In genomic region chr15:101210228-101210627, GRCm38 (mm10) we compare ENCODE assay signal across 9 mouse cellular contexts. TPM values are rescaled to one million over a fixed set of nuclear protein-coding genes. Genes with fewer than 3 reads are reported as not detected.
A peak's percentile ranks its signal among the peaks of the same experiment; 100 is the strongest.
DNase-seq lines count a peak whose midpoint lies in the region; ATAC-seq lines count a peak whose summit lies in the region.
"Had no signal": no experiment of that assay in that cellular context is flagged by ENCODE, and none has a peak within 500 bp of the region (broad histone marks: within the 10 kb centered on the region; RNA-seq: fewer than 3 reads in every experiment).

No protein-coding gene starts in this region.

- no peak overlapping the region for H3K4me3 ChIP-seq in hindbrain, embryonic 11.5 days (ENCODE audit: low read depth, low read length)
- H3K4me3 ChIP-seq in hindbrain, embryonic 13.5 days = no peak overlapping the region
- no peak overlapping the region for H3K4me3 ChIP-seq in embryonic facial prominence, embryonic 10.5 days
- H3K4me3 ChIP-seq: embryonic facial prominence, embryonic 12.5 days had no signal

- ATAC-seq in hindbrain, embryonic 11.5 days (ENCODE audit: low FRiP score) = no peak
- ATAC-seq in hindbrain, embryonic 13.5 days (ENCODE audit: low FRiP score) = no peak
- peak; percentile 60 for ATAC-seq in monocyte, adult 5-6 weeks (replicated peaks; ENCODE audit: insufficient number of reproducible peaks, low FRiP score, low TSS enrichment, poor library complexity, severe bottlenecking)

- no peak overlapping the region for H3K27ac ChIP-seq in hindbrain, embryonic 11.5 days (ENCODE audit: low read depth, low read length)
- H3K27ac ChIP-seq in hindbrain, embryonic 13.5 days = no peak overlapping the region
- H3K27ac ChIP-seq in embryonic facial prominence, embryonic 10.5 days (replicated peaks) = no peak overlapping the region
- H3K27ac ChIP-seq: embryonic facial prominence, embryonic 12.5 days had no signal

- no peaks in the 10 kb centered on the region for H3K36me3 ChIP-seq in hindbrain, embryonic 11.5 days (ENCODE audit: control insufficient read depth, insufficient read depth, low read length)
- H3K36me3 ChIP-seq in hindbrain, embryonic 13.5 days = peaks cover 86% of the 10 kb centered on the region
- H3K36me3 ChIP-seq in embryonic facial prominence, embryonic 10.5 days (replicated peaks) = peaks cover 82% of the 10 kb centered on the region

- H3K27me3 ChIP-seq in hindbrain, embryonic 11.5 days (ENCODE audit: control insufficient read depth, insufficient read depth, low read length) = no peaks in the 10 kb centered on the region
- no peaks in the 10 kb centered on the region for H3K27me3 ChIP-seq in hindbrain, embryonic 13.5 days
- H3K27me3 ChIP-seq in embryonic facial prominence, embryonic 10.5 days (replicated peaks; ENCODE audit: low read depth, poor library complexity, severe bottlenecking) = no peaks in the 10 kb centered on the region
- H3K27me3 ChIP-seq: embryonic facial prominence, embryonic 12.5 days had no signal

- DNase-seq in hindbrain, embryonic 11.5 days (ENCODE audit: low spot score) = peak; percentile 82
- peak; percentile 69 for DNase-seq in CD4-positive helper T cell, adult 2 months (ENCODE audit: low read depth, low spot score)
- DNase-seq in adrenal gland, adult 2 months = peak; percentile 61
- DNase-seq in embryonic facial prominence, embryonic 10.5 days (ENCODE audit: low spot score) = peak; percentile 73
- DNase-seq in kidney, postnatal 14 days = peak; percentile 69
- no peak for DNase-seq in yolk sac, embryonic 10.5 days (ENCODE audit: low spot score)

- no peaks in the 10 kb centered on the region for H3K4me1 ChIP-seq in hindbrain, embryonic 11.5 days (replicated peaks; ENCODE audit: control insufficient read depth, insufficient read depth, low read length)
- H3K4me1 ChIP-seq in hindbrain, embryonic 13.5 days (replicated peaks) = 0 out of 2 replicates have a peak, but pooled peaks cover 4% of the 10 kb centered on the region
- no peaks in the 10 kb centered on the region for H3K4me1 ChIP-seq in embryonic facial prominence, embryonic 10.5 days
- H3K4me1 ChIP-seq: embryonic facial prominence, embryonic 12.5 days had no signal

- H3K4me2 ChIP-seq in hindbrain, embryonic 11.5 days (replicated peaks; ENCODE audit: low read depth, low read length) = no peak overlapping the region
- H3K4me2 ChIP-seq in hindbrain, embryonic 13.5 days = no peak overlapping the region
- H3K4me2 ChIP-seq: embryonic facial prominence, embryonic 12.5 days had no signal

- WGBS in hindbrain, embryonic 11.5 days = 69% methylated on average over 6 of the region's 6 CpGs
- WGBS in hindbrain, embryonic 13.5 days = 62% methylated on average over 6 of the region's 6 CpGs
- WGBS in embryonic facial prominence, embryonic 10.5 days = 68% methylated on average over 6 of the region's 6 CpGs

- H3K9me3 ChIP-seq in hindbrain, embryonic 11.5 days (ENCODE audit: control insufficient read depth, low read length) = no peaks in the 10 kb centered on the region
- no peaks in the 10 kb centered on the region for H3K9me3 ChIP-seq in hindbrain, embryonic 13.5 days
- H3K9me3 ChIP-seq in embryonic facial prominence, embryonic 10.5 days = no peaks in the 10 kb centered on the region
- H3K9me3 ChIP-seq: embryonic facial prominence, embryonic 12.5 days had no signal

- H3K9ac ChIP-seq in hindbrain, embryonic 11.5 days (ENCODE audit: low read depth, low read length) = no peak overlapping the region
- no peak overlapping the region for H3K9ac ChIP-seq in hindbrain, embryonic 13.5 days
- H3K9ac ChIP-seq: embryonic facial prominence, embryonic 12.5 days had no signal

RNA-seq across cellular contexts. Expression of gene Grasp, which starts 13.8 kb away (rescaled TPM):
- polyA plus RNA-seq in hindbrain, embryonic 11.5 days (2014; fragmentation: Nextera tagmentation; extraction: Ambion mirVana) = 4.5 and 5.0 TPM in 2 replicates
- polyA plus RNA-seq in hindbrain, embryonic 13.5 days (2015; fragmentation: Nextera tagmentation; extraction: Ambion mirVana) = 1.7 and 1.8 TPM in 2 replicates
- total RNA-seq in adrenal gland, adult 2 months (2021) = 10 to 100 TPM; 16.4 to 21.0 TPM
- 53.0 and 60.3 TPM in 2 replicates for polyA plus RNA-seq in adrenal gland, adult 2 months (2012; rRNA removed)
- polyA plus RNA-seq in embryonic facial prominence, embryonic 10.5 days (2016; fragmentation: Nextera tagmentation; extraction: Ambion mirVana) = 5.3 and 6.7 TPM in 2 replicates
- 4.9 to 10.8 TPM (median 9.0 TPM) in 3 replicates for total RNA-seq in monocyte, adult 5-6 weeks (2017)

RNA-seq across cellular contexts. Expression of gene Acvr1b, which starts 36.4 kb away (rescaled TPM):
- polyA plus RNA-seq in hindbrain, embryonic 11.5 days (2014; fragmentation: Nextera tagmentation; extraction: Ambion mirVana) = 16.2 and 17.1 TPM in 2 replicates
- polyA plus RNA-seq in hindbrain, embryonic 13.5 days (2015; fragmentation: Nextera tagmentation; extraction: Ambion mirVana) = 19.6 and 20.5 TPM in 2 replicates
- total RNA-seq in adrenal gland, adult 2 months (2021) = 10 to 100 TPM in 1 of 2 experiments, 1 to 10 TPM in 1; 5.2 to 10.0 TPM
- polyA plus RNA-seq in adrenal gland, adult 2 months (2012; rRNA removed) = 10.1 and 11.2 TPM in 2 replicates
- 5.5 and 6.2 TPM in 2 replicates for polyA plus RNA-seq in embryonic facial prominence, embryonic 10.5 days (2016; fragmentation: Nextera tagmentation; extraction: Ambion mirVana)
- 14.2 to 16.4 TPM (median 14.2 TPM) in 3 replicates for total RNA-seq in monocyte, adult 5-6 weeks (2017)

RNA-seq across cellular contexts. Expression of gene Nr4a1, which starts 43.8 kb away (rescaled TPM):
- 2.2 and 2.9 TPM in 2 replicates for polyA plus RNA-seq in hindbrain, embryonic 11.5 days (2014; fragmentation: Nextera tagmentation; extraction: Ambion mirVana)
- 4.9 and 5.0 TPM in 2 replicates for polyA plus RNA-seq in hindbrain, embryonic 13.5 days (2015; fragmentation: Nextera tagmentation; extraction: Ambion mirVana)
- total RNA-seq in adrenal gland, adult 2 months (2021) = 100 to 1,000 TPM; 560 to 565 TPM
- 162 and 415 TPM in 2 replicates for polyA plus RNA-seq in adrenal gland, adult 2 months (2012; rRNA removed)
- polyA plus RNA-seq in embryonic facial prominence, embryonic 10.5 days (2016; fragmentation: Nextera tagmentation; extraction: Ambion mirVana) = 4.7 and 5.3 TPM in 2 replicates
- total RNA-seq in monocyte, adult 5-6 weeks (2017) = 717 to 1,434 TPM (median 717 TPM) in 3 replicates

Comparison
In these comparisons a context has a peak if more than half of its experiments do, and no peak if none do; other contexts are left out.
1. RNA of gene Nr4a1, which starts 43.8 kb away (polyA plus RNA-seq): 162 to 415 TPM in adrenal gland, adult 2 months; 4.9 to 5.0 TPM in hindbrain, embryonic 13.5 days, 4.7 to 5.3 TPM in embryonic facial prominence, embryonic 10.5 days and 2.2 to 2.9 TPM in hindbrain, embryonic 11.5 days; every median in the first group is over 10 times any median in the second.